Mouse (Mus musculus) adrenal gland, postnatal 14 days (tissue): ENCODE results near the gene Esp3. TPM values are rescaled to one million over a fixed set of nuclear protein-coding genes. Genes with fewer than 3 reads are reported as not detected.
"Not testable (repeated sequence)": the region's sequence is repeated elsewhere in the genome, so short reads cannot be mapped to it uniquely, and the experiment has no call there.

ENCODE experiments used
- DNase-seq: peaks from one replicate; pipeline ENCODE4 v3.0.0; 2021; ENCODE audit warnings: mixed read lengths
- long read RNA-seq, 2 experiments: library from polyadenylated mRNA; stranded (forward); transcript quantifications; one replicate each; pipeline ENCODE4 v2.0.0; 2021
- total RNA-seq: library from RNA; stranded (reverse); gene quantifications from 2 replicates; pipeline ENCODE4 v1.2.3, GENCODE M21; 2021

Gene Esp3
- not detected in 2 replicates for total RNA-seq
- long read RNA-seq, experiment 1, result 0 reads
- long read RNA-seq, experiment 2, result 0 reads

DNA sequence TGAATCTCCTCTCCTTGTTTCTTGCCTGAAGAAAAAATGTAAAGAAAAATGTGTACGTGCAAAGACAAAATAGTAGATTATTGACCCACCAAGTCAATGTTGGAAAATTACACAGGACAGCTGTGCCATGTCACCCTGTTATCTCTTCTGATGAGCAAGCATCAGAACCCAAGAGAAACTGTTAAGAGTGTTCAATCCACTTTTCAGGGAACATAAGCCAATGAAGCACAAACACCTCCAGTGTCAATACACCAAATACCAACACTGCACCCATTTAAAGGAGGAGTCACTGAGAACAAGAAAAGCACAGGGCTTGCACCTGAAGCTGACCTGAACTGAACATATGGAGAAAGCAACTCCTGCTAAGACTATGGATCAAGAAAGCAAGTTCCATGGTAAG is at the start of gene Esp3:
Gene Esp3, plus strand, starts transcription at position 301 of the 400 bp plus-strand sequence.
- DNase-seq, result not testable (repeated sequence)

DNA sequence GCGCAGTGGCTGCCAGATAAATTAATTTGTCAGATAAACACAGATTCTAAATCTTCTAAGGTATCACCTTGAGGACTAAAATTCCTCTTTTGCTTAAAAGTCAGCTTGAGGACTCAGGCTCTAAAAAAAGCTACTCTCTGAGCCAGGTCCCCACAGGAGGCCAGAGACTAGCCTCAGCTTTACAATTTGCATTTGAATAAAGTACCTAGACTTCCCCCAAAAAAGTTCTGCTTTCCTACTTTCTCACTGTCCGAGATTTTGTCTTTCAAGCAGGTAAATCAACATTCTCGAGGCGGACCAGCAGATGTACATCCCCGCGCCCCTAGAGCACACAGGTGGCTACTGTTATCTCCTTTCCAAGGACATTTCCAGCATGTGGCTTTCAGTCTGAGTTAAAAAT is 48.0 kb upstream of the Esp3 start:
- not testable (repeated sequence) for DNase-seq

DNA sequence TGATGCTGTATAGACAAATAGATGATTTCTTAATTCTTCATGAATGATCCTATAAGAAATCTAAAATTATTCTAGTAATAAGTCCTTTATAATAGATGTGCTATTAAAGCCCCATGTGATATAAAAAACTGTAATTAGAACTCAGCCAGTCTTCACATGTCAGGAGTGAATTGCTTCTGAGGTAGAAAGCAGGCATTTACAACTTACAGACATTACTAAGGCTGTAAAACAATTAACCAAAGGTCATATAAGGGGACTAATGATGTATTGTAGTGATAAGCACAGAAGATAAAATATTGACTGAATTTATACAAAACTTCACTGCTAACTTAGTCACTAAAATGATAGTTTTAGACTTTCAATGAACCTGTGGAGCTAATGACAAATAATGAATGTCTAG is 40.6 kb upstream of the Esp3 start:
- DNase-seq, result no peak

DNA sequence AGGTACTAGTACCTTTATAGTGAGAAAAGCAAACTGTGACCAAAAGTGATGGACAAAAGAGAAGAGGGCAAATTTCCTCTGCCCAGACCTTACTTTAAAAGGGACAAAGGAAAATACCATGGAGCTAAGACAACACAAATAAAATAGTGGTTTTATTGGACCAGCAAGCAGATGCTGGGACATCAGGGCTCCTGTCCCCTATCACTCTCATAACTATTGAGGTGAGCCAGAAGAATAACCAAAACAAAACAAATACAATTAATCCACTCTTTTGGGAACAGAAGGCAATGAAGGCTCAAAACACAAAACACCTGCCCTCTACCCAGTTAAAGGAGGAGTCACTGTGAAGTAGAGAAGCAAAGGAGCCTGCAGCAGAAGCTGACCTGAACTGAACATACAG is 33.6 kb upstream of the Esp3 start, which contains the start of gene Esp4:
Gene Esp4, plus strand, starts transcription at position 301 of the 400 bp plus-strand sequence.
- DNase-seq, result no peak

DNA sequence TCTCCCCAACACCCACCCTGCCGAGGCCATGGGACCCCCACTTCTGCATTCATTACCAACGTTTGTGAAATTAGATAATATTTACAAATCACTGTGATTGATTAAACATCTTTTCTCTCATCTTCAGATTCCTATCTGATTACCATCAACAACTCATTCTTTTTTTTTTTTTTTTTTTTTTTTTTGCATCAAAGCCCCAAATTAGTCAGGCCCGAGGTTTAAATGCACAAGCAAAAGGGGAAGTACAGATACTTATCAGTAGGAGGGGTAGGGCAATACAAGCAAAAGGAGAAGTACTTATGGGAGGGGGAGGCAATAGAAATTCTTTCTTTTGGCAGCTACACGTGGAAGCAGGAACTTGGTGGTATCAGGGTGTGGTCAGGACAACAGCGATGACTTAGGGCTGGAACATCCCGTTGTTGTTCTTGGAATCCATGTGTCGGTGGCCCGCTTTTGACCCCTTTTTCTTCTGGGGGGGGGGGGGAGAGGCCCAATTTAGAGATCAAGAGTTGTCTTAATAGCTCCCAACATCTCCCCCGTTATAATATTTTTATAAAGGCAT is 30.3 kb downstream of the Esp3 start:
- DNase-seq, result not testable (repeated sequence)

DNA sequence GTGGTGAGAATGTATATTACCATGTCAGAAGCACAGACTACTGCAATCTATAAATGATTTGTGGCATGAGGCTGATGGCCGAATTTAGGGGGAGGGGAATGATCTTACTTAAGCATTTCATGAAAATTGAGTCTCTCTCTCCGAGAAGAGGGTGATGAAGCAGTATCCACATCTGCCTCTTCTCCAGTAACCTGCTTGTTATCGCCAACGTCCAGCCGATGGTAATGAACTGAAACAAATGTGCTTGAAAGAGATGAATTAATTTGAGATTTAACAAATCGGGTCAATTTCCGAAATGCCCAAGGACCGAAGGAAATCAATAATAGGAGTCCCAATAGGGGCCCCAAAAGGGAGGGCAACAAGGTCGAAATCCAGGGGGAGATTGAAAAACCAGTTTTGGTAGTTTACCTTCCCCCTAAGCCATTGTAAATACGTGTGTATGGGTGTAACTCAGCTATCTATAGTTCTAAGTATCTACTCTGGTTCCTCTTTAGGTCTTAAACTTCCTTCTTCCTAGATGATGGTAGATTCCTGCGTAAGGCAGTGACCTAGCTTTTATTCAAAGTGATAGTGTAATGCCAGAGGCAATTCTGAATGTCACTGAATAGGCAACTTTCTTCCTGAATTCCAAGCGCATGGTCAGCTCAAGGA is 31.4 kb downstream of the Esp3 start:
- not testable (repeated sequence) for DNase-seq

Other genes starting within 250 kb of the Esp3 start
- gene Esp8, start 112.1 kb upstream of the Esp3 start, total RNA-seq, result not detected in 2 replicates
- not detected in 2 replicates for gene Esp6, start 70.6 kb upstream of the Esp3 start, total RNA-seq
- not detected in 2 replicates for gene Esp4, start 33.5 kb upstream of the Esp3 start, total RNA-seq
- gene Esp1, start 95.0 kb downstream of the Esp3 start, total RNA-seq, result not detected in 2 replicates
- not detected in 2 replicates for gene Crisp2, start 174.9 kb downstream of the Esp3 start, total RNA-seq
- 0.98 and 4.2 TPM in 2 replicates for gene Rhag, start 179.1 kb downstream of the Esp3 start, total RNA-seq
- 0.63 and 1.1 TPM in 2 replicates for gene 9130008F23Rik, start 248.5 kb downstream of the Esp3 start, total RNA-seq